Mouse (Mus musculus) frontal cortex, postnatal 10 days (tissue): Measurements from ENCODE around the gene 6430548M08Rik.

ENCODE experiments used
- DNase-seq, 2 experiments: peaks; one replicate each; pipeline ENCODE4 v3.0.0; 2022; ENCODE audit warnings: low spot score in 2 of 2, mixed read lengths in 1 of 2

The 6430548M08Rik gene

DNA sequence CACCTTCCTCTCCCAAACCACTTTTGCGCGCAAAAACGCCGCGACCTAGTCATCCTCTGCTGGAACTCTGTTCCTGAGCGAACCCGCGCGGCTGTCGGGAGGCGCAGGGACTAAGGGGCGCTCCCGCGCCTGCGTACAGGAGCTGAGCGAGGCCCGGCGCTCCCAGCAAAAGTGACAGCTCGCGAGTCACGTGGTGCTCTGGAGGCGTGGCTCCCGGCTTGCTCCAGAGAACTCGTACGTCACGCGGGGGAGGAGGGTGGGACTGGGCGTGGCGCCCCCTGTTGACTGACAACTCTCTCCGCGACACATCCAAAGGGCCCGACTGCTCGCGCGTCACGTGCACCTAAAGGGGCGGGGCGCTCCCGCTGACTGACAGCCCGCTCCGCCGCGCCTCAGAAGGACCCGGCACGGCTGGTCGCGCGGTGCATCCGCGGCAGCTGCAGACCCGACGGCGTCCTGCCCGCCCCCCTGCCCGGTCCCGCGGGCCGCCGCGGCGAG is at the start of gene 6430548M08Rik:
Gene 6430548M08Rik, plus strand, starts transcription at position 395 of the 498 bp plus-strand sequence.
- peak; percentile 100 for DNase-seq

DNA sequence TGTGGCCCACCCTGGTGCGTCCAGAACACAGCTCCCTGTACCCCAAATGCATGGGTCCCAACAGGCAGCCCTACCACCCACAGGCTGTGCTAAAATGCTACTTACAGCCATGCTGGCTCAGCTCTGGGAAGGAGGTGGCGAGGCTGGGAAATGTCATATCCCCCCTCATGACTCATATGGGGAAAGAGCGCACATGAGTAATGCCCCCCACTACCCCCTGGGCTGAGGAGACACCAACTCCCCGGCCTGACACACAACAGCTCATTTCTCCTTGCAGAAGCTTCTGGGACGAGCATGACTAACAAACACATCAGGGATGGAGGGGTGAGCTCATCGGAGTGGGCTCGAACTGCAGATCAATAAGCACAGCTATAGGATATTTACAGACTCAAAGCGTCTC is 48.3 kb upstream of the 6430548M08Rik start:
- DNase-seq: no peak

DNA sequence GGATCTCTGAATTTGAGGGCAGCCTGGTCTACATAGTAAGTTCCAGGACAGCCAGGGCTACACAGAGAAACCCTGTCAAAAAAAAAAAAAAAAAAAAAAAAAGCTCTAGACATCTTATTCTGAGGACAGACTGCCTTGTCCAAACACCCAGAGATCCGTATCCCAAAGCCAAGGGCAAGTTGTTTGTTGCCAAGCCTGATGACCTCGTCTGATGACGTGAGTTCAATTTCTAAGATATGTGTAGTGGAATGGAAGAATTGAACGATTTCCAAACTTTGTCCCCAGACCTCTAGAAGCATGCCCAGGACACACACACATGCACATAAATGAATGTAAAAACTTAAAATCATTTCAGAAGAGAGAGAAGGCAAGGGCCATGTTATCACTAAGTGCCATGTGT is 47.7 kb upstream of the 6430548M08Rik start:
- DNase-seq: no peak

DNA sequence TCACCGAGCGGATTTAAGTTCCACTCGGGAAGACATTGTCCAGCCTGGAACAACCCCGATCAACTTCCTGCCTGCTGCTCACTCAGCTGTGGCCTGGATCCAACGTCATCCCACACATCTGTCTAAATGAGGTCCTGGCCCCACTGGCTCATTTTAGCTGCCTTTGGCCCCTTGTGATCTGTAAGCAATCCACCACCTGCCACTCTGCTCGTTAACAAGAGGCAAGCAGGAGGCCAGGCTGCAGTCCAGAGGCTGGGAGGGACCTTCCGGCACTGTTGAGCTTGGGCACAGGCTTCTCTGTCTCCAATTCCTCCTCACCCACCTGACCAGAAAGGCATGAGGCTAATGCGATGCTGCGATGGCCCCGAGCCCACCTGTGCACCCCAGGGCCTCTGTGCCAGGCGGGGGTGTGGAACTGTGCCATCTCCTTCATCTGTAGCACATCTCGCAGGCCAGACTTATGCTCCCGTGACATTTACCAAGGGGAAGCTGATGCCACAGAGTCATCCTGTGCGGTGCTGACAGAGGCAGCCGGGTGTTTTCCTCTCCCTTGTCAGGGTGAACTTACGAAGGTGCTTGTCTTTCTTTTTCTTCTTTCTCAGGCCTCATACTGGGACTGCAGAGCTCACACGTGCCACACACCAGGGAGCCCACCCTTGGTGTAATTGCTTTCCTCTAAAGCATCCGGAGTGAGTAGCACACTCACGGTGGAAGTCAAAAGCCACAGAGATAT is 45.9 kb upstream of the 6430548M08Rik start:
- no peak for DNase-seq

DNA sequence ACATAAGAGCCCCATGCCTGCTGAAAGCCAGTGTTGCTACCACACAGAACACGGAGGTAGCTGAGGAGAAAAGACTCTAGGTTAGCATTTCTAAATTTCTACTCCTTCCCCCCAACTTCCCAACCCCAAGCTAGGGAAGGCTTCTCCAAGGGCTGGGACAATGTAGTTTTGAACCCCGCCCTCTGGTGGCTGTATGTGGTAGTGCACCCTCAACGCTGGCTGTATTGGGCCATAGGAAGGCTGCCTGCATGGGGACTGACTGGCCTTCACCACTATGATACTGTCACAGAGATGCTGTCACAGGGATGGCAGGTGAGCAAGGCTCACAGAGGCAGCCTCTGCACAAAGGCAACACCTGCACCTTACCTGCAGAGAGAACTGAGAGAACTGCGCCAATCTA is 42.3 kb upstream of the 6430548M08Rik start:
- peak in 1 of 2 experiments; percentile 77 for DNase-seq

DNA sequence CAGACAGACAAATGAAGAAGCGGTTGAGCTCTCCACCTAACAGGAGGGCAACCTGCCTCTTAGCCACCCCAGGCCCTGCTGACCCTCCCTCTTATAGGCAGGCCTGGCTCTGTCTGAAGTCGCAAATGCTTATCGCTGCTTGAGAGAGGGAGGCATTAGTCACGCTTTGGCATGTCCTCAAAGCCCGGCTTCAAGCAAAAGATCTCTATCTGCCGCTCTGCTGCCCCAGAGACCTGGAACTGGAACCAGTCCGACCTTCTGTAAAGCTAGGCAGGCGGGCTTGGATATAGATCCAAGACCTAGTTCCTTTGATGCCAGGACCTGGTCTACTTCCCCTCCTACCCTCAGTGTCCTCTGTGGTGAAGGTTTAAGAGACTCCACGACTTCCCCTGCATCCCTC is 41.7 kb upstream of the 6430548M08Rik start:
- no peak for DNase-seq

DNA sequence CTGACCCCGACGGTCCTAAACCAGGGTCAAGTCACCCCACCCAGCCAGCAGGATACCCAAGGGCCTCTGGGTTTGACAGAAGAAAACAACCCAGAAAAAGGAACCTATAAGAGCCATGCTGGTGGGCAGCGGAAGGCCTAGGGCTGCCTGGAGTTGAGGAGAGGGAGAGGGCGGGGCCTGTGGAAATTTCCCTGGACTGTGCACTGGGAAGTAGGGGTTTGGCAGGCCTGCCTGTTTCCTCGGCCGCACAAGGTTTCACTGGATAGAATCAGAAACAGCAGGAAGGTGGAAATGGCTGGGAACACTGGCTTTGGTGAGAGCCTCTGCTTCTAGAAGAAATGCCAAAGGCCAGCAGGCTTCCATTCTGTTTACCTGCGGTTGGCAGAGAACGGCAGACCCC is 41.1 kb upstream of the 6430548M08Rik start:
- DNase-seq: no peak

DNA sequence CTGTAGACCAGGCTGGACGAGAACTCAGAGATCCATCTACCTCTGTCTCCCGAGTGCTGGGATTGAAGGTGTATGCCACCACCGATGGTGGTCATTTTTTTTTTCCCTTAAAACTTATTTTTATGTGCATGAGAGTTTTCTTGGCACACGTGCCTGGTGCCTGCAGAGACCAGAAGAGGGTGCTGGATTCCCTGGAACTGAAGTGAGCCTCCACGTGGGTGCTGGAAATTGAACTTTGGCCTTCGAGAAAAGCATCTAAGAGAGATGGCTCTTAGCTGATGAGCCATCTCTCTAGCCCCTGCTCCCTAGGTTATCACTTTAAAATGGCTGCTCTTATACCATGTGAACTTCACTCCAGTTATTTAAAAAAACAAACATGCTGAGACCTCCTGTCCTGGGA is 39.4 kb upstream of the 6430548M08Rik start:
- no peak for DNase-seq

DNA sequence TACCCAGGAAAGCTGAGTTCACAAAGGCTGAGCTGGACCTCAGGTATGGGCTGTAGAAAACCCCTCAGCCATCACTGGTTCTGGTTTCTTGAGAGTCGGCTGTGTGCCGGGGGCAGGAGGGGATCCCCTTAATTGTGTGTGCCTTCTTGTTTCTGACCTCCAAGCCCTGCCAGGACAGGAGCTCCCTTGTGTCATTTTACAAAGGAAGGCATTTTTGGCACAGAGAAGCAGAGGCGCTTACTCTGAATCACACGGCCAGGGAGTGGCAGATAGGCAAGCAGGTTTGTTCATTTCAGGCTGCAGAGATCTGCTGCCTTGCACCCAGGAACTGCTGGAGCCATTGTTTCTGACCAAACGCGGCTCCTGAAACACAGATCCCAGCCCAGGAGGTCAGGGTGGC is 38.6 kb upstream of the 6430548M08Rik start:
- DNase-seq: no peak

DNA sequence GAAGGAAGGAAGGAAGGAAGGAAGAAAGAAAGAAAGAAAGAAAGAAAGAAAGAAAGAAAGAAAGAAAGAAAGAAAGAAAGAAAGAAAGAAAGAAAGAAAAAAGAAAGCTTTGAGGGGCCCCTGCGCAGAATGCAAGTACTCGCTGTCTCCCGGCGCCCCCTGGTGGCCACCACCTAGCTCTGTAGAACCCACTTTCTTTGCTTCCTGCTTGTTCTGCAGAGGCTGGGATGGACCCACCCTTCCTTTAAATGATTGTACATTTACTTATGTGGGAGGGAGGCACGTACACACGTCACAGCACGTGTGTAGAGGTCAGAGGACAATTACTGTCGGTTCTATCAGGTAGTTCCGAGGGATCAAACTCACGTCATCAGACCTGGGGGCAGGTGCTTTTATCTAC is 35.9 kb upstream of the 6430548M08Rik start:
- peak; percentile 53 to 72 for DNase-seq

DNA sequence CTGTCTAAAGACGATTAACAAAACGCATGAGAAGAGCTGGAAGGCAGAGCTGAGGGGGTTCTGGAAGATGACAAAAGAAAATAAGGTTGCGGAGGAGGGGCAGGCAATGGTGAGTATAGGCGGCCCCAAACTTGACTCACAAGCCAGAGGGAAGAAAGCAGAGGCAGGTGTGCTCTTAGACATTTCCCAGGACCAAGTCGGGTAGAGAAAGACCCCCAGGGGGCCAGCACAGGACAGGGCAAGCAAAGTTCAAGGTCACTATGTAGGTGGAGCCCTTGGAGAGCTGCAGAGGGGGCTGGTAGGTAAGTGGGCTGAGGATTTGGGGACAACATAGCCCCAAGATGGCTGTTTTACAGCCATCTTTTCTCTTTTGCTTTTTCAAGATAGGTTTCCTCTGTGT is 34.6 kb upstream of the 6430548M08Rik start:
- no peak for DNase-seq

DNA sequence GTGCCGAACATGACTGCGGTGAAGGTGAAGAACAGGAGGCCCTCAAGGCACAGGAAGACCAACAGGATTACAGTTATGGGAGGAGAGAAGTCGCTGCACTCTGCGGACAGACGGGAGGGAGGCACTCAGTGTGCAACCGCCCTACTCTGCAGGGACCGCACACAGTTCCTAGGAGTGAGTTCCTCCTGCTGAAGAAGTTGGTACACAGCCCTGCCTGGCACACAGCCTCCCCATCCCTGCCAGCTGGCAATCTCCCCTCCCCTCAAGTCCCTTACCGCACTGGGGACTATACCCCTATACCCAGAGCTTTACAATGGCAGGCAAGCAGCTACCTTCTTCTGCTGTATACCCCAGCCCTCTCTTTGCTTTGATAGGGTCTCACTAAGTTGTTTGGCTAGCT is 30.7 kb upstream of the 6430548M08Rik start:
- no peak for DNase-seq

DNA sequence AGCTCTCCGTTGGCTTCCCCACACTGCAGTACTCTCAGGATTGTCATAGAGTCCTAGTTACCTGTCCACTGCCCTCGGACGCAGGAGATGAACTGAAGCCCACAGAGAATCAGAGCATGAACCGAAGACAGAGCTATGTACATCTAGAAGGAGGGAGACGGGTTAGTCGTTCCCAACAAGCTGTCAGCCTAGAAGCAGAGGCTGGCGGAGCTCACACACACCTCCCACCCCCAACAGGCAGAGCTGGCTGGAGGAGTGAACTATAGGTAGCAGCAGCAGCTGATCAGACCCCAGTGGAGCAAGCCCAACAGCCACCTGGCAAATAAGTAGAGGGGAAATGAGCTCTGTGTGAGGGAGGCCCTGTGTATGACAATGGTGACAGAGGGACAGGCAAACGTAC is 29.2 kb upstream of the 6430548M08Rik start:
- DNase-seq: no peak

DNA sequence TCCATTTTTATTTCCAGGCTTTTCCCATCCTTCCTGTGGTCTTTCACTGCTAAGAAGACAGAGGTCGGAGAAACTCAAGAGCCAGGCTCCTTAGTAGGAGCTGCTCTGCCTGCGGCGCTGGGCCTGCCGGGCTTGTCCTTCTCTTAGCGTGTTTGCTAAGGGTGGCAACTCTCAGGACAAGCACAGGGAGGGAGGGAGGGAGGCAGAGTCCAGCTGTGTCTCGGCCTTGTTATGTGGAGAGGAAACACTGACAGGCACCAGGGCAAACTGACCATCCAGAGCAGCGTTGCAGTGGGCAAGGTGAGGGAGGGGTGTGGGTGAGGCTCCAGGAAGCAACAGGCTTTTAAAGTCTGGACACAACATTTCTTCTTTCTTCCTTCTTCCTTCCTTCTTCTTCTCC is 24.4 kb upstream of the 6430548M08Rik start:
- no peak for DNase-seq

DNA sequence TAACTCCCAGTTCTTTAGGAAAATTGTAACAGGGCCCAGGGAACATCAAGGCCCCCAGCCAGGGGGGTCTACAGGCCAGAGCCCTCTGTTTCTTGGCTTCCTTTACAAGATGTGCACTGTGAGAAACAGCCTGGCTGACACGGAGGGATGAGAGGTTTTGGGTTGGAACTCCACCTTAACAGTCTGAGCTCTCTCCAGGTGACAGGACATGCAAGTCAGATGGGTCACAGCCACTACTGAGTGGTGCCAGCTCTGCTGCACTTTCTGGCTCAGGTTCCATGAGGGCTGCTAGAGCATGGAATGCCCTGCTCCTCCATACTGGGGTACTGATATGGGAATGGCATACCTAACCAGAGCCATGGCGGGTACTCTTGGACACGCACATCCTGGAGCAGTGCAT is 22.9 kb upstream of the 6430548M08Rik start:
- no peak for DNase-seq

DNA sequence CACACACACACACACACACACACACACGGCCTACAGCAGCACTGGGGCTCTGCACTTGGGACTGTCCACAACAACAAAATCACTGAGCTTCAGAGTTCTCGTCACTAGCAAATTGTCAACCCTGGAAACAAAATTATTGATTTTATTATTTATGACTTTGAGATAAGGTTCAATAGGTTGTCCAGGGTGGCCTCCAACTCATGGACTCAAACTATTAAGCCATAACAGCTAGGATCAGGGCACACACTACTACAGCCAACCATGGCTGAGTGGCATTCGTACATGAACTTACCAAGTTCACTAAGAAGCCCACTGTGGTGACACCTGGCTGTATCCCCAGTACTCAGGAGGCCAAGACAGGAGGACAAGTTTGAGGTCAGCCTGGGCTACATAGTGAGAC is 20.8 kb upstream of the 6430548M08Rik start:
- no peak for DNase-seq

DNA sequence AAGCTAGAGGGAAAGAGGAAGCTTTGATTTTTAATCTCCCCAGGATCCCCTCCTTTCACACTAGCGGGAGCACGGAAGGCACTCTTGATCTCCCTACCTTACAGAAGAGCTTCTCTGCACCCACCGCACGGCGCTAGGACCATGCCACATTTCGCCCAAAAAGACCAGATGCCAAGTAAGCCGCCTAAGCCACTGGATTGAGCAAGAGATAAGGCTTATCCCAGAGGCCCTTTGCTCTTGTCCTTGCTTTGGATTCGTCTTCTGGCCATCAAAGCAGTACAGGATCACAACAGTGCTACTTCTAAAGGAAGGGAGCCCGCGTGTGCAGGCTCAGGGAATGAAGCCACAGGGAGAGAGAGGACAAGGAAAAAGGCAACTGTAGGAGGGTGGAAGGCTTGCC is 19.2 kb upstream of the 6430548M08Rik start:
- no peak for DNase-seq

DNA sequence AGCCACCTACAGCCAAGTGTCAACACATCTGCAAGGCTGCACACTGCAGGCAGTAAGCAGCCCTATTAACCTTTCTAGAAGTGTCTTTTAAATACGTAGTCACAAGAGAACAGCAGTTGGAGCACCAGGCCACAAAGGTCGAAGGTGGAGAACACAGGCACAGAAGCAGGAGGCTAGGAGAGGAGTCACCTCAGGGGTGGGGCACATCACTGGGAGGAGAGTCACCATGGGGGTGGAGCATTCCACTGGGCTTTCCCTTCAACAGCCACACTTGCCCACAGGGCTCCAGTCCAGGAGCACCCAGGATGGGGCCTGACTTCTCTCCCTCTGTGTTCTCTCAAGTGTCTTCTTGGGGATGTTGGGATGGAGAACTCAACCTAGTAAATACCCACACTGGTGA is 17.5 kb upstream of the 6430548M08Rik start:
- no peak for DNase-seq

DNA sequence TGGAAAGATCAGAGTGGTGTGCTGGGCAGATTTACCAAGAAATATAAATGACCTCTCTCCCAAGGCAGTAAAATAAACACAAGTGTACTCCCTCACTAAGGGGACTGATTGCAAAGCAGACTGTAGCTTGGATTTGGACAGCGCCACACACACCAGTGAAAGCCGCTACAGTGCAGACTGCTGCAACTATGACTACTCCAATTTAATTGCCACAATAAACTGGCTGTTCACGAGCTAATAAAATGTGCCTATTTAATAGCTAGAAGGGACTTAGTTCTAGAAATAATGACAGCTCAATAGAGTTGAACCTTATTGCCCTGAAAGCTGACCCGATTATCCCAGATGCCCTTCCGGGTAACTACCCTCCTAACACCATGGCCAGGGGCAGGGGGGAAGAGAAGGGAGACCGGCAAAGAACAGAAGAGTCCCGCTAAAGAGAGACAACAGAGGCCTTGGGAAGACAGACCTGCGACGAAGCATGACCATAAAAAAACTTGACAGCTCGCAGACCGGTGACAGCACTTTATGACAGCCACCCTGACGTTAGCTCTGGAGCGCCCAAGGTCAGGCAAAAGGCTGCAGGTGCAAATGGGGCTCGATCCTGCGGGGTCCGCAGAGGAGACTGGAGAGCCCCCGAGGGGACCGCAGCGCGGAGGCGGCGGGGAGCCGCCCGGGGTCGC is 13.4 kb upstream of the 6430548M08Rik start:
- DNase-seq: no peak

DNA sequence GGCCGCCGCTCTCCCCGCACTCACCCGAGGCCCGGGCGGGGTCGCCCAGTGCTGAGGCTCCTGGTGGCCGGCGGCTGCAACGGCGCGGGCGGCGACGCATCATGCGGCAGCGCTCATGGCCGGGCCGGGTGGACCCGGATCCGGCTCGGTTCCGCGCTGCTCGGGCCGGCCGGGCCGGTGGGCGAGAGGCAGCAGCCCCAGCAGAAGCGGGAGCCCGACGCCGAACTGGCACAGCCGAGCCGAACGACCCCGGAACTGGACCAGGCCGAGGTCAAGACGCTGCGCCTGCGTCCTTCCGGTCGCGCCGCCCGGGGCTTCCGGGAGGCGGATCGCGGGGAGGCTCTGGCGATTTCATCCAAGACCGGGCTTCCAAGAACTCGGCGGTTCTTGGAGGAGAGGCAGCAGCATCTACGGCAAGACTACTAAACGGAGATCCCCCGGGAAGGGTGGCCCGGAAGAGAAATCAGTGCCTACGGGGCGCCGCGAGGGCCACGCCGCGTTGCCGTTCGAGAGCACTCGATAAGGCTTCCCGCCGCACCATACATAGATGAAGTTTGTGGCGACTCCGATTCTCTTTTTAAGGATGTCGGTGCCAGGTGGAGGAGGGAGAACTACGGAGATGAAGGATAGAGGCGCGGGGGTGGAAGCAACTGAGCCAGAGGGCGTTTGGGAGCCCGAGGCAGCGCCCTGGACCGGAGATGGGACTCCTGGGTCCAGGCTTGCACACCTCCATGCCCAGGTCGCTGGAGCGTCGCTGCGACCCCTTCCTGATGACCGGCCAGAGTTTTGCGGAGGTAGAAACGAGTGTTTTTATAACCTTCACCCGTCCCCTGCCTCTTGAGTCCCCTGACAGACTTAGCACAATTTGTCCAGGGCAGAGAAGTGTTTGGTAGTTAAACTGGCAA is 12.6 kb upstream of the 6430548M08Rik start, which contains the start of gene Zdhhc7:
Gene Zdhhc7, minus strand, starts transcription at position 415 of the 905 bp plus-strand sequence.
- DNase-seq: peak; percentile 69 to 82

DNA sequence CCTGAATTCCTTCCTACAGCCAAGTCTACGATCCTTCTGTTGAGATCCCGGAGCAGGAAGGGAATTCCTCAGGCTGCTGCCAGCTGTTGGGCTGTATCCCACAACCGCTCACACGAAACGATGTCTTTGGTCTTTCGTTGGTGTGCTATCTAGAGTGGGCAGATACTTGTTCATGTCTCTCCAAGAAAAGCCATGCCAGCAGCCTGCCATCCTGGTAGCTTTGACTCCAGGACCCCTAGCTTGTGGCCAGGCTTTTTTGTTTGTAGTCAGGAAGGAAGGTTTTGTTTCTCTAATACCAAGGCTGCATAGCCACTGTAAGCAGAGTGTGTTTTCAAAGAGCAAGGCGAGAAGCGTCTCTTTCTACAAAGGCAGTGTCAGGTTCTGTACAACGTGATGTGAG is 10.0 kb upstream of the 6430548M08Rik start:
- DNase-seq: no peak

DNA sequence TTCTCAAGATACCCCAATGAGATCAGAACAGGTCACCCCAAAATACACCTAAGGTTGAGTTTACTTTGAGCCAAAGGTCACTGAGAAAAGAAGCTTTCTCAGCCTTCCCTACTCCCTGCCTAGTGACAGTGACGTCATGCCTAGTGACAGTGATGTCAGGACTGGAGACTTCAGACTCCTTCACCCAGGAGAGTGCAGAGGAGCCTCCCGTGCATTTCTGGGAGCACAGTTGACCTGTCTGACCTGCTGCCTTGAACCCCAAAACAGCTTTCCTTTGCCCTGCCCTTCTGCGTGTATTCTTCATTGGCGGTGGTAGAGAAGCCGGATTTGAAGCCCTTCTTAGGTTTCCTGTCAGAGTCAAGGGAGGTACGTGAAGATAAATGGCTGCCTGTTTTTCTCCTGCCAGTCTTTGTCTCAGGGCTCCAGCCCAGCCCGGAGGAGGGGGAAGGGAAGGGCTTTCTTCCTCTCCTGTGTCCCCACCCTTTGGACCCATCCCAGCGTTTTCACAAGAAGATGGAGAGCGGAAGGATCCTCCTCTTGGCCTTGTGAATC is 9.2 kb upstream of the 6430548M08Rik start:
- DNase-seq: no peak
